Mouse (Mus musculus) myocyte (in vitro differentiated cells): ENCODE results near the gene Ube2s.

Source experiments
- MAX ChIP-seq: IDR thresholded peaks from one replicate; pipeline ENCODE4 v1.6.1; 2011; ENCODE audit warnings: low read depth, mild to moderate bottlenecking, control low read depth
- MYOD1 ChIP-seq, 3 experiments: IDR thresholded peaks; one replicate each; pipeline ENCODE4 v1.6.1; 2011; ENCODE audit warnings: control low read depth in 2 of 3, low read depth in 2 of 3, mild to moderate bottlenecking in 2 of 3, moderate library complexity in 1 of 3; ENCODE audit not compliant: insufficient read length in 2 of 3, control insufficient read depth in 1 of 3
- POLR2A ChIP-seq: IDR thresholded peaks from one replicate; pipeline ENCODE4 v1.6.1; 2011; ENCODE audit warnings: low read depth, mild to moderate bottlenecking, control low read depth, moderate library complexity; ENCODE audit not compliant: insufficient read length
- POLR2AphosphoS2 ChIP-seq: IDR thresholded peaks from one replicate; pipeline ENCODE4 v1.6.1; 2011; ENCODE audit warnings: low read depth, control low read depth; ENCODE audit not compliant: insufficient read length
- REST ChIP-seq: IDR thresholded peaks from one replicate; pipeline ENCODE4 v1.6.1; 2011; ENCODE audit warnings: mild to moderate bottlenecking, control low read depth, moderate library complexity; ENCODE audit not compliant: insufficient read depth, insufficient read length
- USF1 ChIP-seq: IDR thresholded peaks from one replicate; pipeline ENCODE4 v1.6.1; 2011; ENCODE audit warnings: low read depth, mild to moderate bottlenecking, control low read depth, moderate library complexity

DNA sequence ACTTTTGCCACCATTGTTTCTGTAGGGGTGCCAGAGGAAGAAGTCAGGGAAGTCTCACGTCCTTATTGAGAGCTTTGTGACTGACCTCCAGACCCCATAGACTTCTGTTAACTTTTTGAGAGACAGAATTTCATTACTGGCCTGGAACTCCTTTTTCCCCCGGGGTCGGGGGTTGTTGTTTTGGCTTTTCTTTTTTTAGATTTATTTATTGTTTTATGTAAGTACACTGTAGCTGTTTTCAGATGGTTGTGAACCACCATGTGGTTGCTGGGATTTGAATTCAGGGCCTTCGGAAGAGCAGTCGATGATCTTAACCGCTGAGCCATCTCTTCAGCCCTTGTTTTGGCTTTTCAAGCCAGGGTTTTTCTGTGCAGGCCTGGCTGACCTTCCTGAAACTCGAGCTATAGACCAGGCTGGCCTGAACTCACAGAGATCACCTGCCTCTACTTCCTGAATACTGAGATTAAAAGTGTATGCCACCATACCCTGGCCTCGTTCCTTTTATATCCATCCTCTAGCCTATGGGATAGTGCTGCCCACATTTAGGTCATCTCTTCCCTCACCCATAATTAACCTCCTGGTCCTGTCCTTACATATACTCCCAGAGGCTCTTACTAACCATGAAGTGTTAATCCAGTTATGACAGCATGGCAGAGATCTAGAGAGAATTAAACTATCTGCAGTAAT lies 858 bp upstream of the Ube2s start:
- TF ChIP-seq USF1: no peak
- no peak for TF ChIP-seq POLR2A
- TF ChIP-seq MAX: no peak
- TF ChIP-seq REST: no peak
- no peak for TF ChIP-seq MYOD1 (IDR thresholded peaks at IDR 0.05; ENCODE audit: control insufficient read depth in 1 of 3, insufficient read length in 2 of 3, low read depth in 2 of 3)
- no peak for TF ChIP-seq POLR2AphosphoS2
